Mouse (Mus musculus) thymus, postnatal 0 days (tissue): ENCODE measurements around the gene Kctd13. TPM values are rescaled to one million over a fixed set of nuclear protein-coding genes. Genes with fewer than 3 reads are reported as not detected.

Experiments
- DNase-seq: peaks from one replicate; pipeline ENCODE4 v3.0.0-alpha.2; 2015; ENCODE audit warnings: low spot score
- polyA plus RNA-seq: library from polyadenylated mRNA; unstranded; fragments of >200 nt; fragmentation: Nextera tagmentation; extraction: Ambion mirVana; gene quantifications from 2 replicates; pipeline ENCODE4 v1.2.1, GENCODE M21; 2015

Kctd13 gene
- polyA plus RNA-seq, 1 experiment from 2014 or later, result 18.0 TPM

DNA sequence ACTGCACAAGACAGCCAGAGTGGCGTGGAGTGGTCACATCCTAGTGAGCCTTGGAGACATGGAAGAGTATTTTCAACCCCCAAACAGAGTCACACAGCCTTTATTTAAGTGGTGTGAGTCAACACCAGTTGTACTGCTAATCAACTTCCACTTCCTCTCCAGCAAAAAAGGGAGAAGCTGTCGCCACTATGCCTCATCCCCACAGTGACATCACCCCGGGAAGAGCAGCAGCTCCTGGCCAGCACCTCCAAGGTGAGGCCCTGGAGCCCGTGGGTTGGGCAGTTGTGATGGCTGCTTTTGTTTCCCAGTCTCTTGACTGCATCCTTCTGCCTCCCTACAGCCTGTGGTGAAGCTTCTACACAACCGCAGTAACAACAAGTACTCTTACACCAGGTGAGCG is 12.5 kb downstream of the Kctd13 start:
- no peak for DNase-seq

DNA sequence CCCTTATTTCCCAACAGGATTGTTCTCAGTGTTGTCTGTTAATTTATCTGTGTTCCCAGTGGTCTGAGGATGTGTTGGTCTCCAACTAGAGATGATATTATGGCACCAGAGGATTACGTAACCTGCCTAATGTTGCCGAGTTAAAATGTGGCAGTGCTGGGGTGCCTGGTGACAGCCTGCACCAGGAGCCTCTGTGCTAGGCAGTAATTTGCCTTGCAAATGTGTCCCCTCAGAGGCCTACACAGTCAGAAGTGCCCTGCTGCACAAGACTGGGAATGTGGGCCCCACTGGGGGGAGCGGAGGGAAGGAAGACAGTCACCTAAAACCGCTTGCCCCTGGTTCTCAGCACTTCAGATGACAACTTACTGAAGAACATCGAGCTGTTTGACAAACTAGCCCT is 13.1 kb downstream of the Kctd13 start:
- no peak for DNase-seq

DNA sequence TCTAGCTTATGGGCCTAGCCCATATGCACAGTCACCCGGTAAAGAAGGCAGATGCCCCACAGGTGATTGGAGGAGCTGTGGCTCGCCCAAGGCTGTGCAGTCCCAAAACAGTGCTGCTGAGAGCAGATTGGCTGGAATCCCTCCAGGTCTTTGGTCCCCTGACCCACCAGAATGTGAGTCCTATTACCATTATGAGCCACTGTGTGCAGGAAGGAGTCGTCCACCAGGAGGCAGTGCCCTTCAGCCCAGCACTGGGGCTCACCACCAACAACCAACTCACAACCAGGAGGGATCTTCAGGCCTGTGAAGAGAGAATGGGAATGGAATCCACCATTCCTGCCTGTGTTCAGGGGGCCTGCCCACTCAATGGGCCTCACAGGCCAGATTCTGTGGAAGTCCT is 17.9 kb downstream of the Kctd13 start:
- DNase-seq, result peak; percentile 32

DNA sequence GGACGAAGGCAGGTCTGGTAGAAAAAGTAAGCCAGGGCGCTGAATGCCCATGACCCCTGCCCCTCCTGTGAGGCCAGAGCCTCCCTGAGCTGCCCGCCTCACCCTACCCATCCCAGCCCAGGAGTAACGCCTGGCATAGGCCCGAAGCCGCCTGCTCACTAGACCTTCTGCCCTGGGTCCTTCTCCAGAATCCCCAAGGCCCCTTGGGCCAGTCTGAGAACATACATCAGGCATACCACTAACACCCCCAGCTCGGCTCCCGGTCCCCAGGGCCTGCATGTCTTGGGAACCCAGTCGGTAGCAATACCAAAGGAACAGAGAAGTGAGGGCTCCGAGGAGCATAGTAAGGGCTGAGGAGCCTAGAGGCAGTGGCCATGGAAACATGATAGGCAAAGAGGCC is 19.9 kb downstream of the Kctd13 start:
- no peak for DNase-seq

DNA sequence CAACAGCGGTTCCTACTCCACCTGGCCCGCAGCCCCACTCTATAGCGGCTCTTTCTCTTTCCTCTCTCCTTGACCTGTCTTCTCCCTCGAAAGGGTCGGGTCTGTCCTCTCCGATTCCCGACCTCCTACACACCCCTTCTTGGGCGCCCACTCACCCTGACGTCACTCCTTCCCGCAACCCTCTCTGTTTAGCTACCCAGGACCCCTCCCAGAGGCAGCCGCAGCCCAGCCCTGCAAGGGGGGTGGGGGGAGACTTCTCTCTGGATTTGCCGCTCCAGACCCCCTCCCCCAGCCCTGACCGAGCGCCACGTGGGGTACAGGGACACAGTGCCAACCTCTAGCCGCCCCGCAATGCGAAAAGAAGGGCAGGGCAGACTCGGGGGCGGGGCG is 20.7 kb downstream of the Kctd13 start, which contains the start of gene Asphd1:
Asphd1 (minus strand) TSS at position 180 of the 390 bp plus-strand sequence.
- DNase-seq, result no peak

DNA sequence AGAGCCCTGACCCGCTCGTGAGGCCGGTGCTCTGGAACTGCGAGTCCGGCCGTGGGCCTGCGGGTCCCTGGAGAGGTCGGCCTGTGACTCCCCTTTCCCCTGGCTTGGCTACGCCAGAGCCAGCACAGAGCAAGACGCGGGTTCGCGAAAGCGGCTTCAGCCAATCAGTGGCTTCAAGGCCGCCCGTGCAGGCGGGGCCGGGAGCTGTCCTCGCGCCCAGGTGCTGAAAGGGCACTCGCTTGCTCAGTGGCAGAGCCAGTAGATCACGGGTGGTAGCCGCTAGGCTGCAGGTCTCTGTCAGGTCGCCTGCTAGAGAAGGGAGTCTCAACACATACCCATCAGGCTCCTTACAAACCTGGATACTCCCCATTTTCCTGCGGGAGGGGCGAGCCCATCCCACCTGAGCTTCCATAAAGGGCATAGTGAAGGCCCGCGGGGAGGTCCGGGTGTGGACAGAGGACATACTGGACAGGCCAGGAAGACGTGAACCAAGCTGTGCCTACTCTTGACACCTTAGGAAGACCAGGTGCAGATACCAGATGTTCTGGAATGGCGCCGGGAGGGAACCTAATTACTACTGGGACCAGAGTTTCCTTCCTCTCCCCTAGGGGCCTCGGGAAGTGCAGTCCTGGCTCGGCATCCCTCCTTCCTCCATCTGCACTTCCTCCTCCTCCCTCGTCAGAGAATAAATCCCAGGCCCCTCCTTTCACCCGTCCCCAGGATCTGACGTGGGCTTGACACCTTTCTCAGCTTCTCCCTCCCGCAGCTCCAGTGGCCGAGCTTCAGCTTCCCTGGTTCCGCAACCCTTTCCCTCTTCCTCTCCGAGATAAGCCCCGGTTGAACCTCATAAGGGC is 21.3 kb downstream of the Kctd13 start, which contains the start of gene Sez6l2:
Sez6l2 (plus strand) TSS at position 771 of the 854 bp plus-strand sequence.
- peak; percentile 92 for DNase-seq

DNA sequence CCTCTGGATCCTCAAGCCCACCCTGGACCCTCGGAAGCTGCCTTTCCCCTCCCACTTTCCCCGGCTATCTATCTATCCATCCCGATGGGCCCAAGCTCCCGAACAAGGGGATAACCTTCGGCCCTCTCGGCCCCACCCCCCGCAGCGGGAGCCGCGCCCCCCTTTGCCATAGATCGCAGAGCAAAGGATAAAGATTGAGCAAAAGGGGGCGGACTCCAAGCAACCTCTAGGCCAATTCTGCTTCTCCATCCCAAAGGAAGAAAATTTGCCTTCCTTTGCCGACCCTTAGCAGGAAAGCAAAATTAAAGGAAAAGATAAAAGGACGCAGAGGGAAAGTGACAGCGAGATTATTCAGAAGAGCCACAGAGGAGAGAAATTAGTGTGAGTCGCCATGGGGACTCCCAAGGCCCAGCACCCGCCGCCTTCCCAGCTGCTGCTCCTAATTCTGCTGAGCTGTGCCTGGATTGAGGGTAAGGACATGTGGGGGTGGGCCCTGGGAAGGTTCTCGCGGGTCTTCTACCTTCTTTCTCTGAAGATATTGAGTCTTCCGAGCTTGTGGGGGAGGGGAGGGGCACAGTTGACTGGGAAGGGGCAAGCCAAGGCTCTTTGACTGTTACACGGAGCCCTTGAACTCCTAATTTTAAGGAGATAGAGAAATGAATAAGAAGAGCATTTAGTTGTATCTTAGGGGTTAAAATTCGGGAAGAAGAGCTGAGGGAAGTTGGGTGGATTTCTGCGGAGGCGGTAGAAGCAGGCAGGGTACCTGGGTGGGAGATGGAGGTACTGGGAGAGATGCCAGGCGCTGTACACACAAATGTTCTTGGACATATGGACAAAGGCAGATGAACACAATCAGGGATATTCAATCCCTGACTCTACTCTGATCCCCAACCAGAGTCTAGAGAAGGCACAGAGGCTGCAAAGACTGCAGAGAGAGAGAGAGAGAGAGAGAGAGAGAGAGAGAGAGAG is 22.3 kb downstream of the Kctd13 start:
- no peak for DNase-seq

DNA sequence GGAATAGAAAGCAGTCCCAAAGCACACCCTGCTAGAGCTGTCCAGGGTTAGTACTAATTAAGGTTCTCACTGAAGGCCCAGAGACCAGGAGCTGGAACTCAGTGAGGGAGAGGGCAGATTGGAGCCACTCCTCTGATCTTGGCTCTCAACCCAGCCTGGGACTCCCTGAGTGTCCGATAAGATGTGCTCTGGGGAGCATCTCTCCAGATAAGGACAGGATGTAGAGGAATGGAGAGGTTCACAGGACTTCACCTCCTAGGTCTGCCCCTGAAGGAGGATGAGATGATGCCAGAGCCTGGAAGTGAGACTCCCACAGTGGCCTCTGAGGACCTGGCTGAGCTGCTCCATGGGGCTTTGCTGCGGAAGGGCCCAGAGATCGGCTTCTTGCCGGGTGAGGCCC is 23.1 kb downstream of the Kctd13 start:
- DNase-seq, result no peak

DNA sequence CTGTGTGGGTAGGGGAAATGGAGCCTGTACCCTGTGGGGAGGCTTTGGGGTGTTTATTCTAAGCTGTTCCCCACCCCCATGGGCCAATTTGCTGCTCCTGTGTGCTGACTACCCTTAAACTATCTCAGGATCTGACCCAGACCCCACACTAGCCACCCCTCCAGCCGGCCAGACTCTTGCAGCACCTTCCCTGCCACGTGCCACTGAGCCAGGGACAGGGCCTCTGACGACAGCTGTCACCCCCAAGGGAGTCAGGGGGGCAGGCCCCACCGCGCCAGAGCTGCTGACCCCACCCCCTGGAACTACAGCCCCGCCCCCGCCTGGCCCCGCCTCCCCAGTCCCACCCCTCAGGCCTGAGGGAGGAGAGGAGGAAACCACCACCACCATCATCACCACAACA is 24.0 kb downstream of the Kctd13 start:
- DNase-seq, result peak; percentile 17

DNA sequence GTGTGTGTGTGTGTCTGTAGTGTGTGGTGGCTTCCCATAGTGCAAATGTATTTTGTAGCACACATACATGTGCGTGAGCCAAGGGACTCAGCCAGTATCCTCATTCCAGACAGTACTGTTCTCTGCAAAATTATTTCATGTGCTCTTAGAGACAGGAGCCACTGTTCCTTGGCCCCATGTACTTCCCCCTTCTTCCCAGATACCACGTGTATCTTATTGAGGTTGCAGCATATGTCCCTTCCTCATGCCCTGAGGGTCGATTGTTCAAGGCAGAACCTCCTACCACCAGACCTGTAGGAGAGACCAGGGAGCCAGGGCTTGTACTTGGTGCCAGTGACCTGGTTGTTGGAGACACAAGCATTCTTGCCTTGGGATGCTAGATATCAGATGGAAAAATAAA is 26.4 kb downstream of the Kctd13 start:
- no peak for DNase-seq

DNA sequence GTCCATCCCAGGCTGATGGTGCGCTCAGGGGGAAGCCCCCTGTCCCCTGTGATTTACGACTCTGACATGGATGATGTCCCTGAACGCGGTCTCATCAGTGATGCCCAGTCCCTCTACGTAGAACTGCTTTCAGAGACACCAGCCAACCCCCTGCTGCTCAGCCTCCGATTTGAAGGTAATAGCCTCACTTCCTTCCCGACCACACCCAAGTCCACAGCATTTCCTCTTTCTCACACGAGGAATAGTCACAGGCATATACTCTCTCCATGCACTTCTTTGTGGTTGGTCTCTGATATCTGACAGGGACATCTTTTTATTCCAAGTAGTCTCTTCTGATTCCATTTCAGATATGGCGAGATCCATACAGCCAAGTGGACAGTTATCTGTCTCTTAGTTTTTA is 31.1 kb downstream of the Kctd13 start:
- no peak for DNase-seq

DNA sequence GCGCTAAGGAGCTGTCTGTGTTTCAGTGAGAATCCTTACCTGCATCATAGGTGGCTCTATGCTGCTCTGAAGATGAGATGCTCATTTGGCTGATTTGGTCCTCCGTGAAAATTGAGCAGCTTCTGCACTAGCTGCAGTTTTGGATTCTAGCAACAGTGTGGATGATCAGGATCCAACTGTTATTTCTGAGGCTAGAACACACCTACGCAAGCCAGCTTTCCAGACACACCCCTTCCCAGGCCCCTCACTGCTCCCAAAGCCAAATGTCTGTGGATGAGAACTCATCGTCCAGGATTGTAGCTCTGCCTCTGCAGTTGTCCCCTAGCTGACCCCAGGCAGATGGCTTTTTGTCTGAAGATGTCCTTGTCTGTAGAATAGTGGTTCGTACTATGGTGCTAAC is 32.4 kb downstream of the Kctd13 start:
- no peak for DNase-seq

DNA sequence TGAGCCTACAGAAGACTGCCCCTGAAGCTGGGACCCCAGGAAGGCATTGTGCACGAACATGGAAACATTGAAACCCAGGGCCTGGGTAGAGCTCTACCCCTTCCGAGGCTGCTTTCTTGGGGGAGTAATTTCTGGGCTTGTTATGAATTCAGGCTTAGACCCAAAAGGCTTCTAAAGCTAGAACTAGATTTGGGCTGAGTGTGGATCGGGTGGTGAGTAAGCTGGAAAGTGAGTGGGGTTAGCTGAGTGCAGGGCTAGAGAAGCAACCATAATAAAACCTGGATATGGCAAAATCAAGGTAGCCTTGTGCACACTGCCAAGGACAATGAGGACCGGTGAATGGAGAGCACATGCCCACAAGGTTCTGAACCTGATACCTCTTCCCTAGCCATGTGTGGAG is 33.3 kb downstream of the Kctd13 start:
- no peak for DNase-seq

DNA sequence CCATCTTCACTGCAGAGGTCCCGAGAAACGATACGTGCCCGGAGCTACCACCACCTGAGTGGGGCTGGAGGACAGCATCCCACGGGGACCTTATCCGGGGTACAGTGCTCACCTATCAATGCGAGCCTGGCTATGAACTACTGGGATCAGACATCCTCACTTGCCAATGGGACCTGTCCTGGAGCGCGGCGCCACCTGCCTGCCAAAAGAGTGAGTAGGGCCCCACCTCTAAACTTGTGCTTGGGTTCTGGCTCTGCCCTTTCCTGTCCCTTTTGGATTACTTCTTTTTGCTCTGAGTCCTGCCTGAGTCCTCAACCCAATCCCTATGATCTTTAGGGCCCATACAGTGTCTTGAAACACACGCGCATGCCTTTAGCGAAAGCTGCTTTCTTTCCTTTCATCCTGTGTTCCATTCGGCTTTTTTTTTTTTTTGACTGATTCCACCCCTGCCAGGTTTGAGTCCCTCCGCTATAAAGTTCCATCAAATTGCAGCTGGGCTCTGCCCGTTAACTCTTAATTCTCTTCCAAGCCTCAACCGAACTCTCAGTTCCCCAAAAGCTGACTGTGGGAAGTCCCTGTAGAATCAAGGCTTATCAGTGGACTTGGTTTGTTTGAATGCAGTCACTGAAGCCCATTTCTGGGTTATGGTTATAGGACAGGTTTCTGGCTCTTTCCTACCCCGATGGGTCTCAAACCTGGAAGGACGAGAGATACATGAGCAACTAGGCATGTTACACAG is 35.0 kb downstream of the Kctd13 start:
- DNase-seq, result peak; percentile 19

DNA sequence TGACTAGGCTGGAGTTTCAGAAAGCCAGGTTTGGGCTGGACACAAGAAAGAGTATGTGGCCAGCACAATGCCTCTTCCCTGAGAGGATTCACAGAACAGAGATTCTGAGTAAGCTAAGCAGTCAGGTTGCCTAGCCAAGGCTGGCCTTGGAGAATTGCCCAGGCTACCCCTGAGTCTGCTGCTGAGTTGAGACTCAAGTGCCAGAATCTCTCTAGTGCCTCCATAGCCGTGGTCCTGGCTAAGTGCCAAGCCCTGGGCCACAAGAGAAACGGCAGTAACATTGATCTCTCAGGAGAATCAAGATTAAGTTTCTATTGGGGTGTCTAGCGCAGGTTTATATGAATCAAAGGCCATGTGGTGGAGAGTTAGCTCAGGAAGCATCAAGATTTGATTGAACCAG is 36.9 kb downstream of the Kctd13 start:
- no peak for DNase-seq

DNA sequence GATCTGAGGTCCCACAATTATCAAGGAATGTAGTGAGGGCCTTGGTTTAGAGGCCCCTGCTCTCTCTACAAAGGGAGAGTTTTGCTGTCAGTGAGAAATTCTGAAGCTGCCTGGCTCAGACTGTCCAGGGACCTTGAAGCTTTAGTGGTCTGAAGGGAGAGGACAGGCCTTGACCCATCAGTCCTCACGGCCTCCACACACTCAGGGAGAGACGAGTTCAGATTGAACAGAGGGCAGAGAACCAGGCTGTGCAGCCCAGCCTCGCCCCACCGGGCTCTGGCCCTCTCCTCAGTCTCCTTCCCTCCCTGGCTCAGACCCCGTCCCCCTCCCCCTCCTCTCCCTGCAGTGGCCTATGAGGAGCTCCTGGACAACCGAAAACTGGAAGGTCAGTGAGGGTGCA is 38.7 kb downstream of the Kctd13 start:
- DNase-seq, result no peak

DNA sequence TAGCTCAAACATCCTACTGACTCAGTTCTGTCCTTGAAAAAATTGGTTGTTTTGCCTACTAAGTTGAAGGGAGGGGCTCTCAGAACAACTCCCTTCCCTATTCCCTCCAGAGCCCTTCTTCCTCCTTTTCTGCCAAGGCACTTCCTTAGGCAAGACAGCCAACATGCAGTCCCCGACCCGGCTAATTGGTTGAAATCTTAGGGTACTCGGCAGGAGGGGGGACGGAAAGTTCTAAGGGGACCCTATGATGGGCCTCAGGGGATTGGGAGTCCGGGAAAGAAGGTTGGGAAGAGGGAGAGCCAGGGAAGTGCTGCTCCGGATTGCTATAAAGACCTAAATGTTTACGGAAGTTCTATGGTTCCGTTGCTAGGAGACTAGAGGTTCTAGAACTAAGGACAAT is 46.8 kb downstream of the Kctd13 start:
- no peak for DNase-seq

DNA sequence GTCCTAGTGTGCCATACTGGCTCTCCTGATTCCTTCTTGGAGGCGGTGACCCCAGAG is 47.0 kb downstream of the Kctd13 start, which contains the start of gene Cdipt:
Cdipt (plus strand) TSS at position 22 of the 57 bp plus-strand sequence.
- no peak for DNase-seq

DNA sequence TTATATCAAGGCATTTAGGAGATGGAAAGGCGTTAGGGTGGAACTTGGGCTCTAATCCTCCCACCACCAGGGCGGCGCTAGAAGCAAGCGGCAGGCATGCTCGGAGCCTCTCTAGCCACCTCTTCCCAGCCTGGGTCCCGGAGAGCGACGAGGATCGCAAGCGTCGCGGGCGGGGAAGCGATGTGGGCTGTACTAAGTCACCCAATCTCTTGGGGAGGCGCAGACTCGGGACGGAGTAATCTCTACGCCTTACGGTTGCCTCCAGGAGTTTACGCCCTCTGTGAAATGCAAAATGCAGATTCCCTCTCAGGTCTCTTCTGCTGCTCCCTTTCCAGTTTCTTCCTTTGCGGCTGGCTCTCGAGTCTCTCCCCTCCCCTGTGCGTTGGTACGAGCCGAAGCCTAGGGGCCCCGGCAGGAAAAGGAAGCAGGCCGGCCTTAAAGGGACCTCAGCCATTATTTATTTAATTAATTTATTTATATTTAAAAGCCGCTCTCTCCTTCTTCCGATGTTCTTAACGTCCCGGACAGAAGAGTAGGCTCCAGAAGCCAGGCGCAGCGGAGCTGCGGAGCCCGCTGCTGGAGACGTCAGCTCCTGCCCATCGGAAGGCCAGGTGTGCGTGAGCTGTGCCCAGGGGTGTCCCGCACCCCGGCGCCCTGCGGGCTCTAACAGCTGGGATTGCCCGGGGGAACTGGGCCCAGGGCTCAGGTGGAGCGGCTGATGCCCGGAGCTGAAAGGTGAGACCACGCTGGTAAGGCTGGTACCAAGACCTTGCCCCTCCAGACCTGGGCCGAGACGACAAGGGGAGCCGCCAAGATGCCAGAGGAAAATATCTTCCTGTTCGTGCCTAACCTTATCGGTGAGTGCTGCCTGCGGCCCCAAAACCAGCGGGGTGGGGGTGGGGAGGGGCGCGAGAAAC is 47.5 kb downstream of the Kctd13 start, which contains the start of gene Cdiptos:
Cdiptos (minus strand) TSS at position 149 of the 917 bp plus-strand sequence.
- peak; percentile 97 for DNase-seq

DNA sequence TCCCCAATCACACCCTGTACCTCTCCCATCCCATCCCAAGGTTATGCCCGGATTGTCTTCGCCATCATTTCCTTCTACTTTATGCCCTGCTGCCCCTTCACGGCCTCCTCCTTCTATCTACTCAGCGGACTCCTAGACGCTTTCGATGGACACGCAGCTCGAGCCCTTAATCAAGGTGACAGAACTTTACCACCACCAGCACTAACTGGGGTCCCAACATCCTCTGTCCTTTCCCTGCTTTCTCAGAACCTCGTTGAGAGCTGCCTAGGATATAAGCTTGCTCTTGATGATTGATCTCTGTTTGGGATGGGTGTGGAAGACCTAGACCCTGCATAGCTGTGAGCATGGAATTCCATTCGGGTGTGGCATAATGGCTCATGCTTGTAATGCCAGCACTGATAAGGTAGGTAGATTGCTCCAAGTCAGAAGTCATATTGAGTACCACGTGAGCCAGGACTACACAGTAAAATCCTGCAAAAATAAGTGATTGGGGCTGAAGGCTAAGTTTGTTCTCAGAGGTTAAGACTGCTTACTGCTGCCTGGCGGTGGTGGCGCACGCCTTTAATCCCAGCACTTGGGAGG is 48.3 kb downstream of the Kctd13 start:
- DNase-seq, result no peak
